Mouse (Mus musculus) frontal cortex, adult (tissue): ENCODE measurements around the gene Tgfb1i1.

Source experiments
- ATAC-seq: cut with Nextera tagmentation; 2 replicates; pipeline ENCODE4 v1.9.2; 2017; ENCODE audit warnings: mild to moderate bottlenecking, moderate library complexity, mixed read lengths; ENCODE audit not compliant: low TSS enrichment

The Tgfb1i1 gene

DNA sequence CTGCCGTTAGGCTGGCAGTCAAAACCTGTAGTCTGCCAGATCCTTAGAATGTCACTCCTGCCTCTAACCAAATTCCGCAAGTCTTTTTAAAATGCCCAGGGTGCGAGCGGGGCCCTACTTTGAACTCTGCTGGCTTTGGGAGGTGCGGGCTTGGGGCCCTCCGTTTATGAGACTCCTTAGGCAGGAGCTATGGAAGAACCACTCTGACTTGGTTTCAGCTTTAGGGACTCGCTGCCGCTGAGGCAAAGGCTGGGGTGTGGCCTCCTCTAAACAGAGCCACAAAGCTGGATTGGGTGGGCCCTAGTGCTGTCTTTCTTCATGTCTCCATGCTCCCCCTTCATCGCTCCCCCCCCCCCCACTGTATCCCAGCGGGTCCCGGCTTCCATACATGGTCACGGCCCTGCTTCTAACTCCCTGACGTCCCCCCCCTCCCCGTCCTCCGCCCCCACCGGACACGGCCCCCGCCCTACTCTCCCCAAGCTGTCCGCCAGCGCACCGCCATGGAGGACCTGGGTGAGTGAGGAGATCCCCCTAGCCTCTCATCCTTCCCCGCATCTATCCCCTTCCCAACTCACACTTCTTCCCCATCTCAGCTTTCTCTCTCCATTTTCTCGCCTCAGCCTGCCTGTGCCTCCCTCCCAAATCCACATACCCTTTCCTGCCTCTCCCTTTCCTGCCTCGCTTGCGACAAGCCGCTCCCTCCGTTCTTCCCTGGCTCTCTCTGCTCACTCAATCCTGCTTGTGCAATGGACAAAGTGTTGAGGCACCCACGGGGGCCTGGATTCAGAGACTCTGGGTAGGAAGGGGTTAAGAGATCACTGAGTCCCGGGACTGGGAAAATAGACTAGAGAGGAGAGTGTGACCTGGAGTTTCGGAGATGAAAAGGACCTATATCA, at the start of gene Tgfb1i1:
Gene Tgfb1i1, plus strand, starts transcription at position 317 of the 896 bp plus-strand sequence.
- ATAC-seq = peak; percentile 71

DNA sequence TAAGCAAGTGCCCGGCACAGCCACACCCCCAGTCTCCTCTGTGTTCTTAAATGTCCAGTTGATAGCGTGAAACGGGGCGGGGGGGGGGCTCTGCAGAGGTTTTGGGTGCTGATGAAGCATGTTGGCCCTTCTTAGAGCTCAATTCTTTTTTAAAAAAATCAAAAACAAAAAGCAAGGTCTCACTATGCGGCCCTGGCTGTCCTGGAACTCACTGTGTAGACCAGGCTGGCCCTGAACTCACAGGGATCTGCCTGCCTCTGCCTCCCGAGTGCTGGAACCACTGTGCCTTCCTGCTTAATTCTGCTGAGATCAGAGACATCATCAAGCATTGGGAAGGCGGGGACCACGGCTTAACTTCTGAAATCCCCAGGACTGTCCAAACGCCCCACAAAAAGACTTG, 45.0 kb upstream of the Tgfb1i1 start:
- ATAC-seq = no peak

DNA sequence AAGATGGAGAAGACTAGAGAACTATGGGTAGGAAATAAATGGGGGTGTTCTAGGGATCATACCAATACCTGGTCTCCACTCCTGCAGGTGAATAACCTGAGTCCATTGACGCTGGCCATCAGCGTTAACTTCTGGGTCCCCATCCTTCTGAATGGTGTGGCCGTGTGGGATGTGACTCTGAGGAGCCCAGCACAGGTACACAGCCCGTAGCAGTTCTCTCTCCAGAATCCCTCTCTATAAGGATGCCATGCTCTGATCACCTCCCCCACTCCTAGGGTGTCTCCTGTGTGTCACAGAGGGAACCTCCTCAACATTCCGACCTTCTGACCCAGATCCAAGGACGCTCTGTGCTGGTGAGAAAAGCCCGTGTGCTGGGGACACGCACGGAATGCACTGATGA, 43.5 kb upstream of the Tgfb1i1 start:
- ATAC-seq = no peak

DNA sequence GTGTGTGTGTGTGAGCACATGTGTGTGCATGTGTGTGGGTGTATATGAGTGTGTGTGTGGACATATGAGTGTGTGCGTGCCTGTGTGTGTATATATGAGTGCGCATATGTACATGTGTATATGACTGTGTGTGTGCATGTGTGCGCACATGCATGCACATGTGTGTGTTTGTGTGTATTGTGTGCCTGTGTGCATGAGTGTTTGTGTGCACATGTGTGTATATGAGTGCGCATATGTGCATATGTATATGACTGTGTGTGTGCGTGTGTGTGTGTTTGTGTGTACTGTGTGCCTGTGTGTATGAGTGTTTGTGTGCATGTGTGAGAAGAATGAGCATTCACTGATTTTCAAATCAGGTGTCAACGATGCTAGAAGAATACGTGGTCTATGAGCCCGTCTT, 42.4 kb upstream of the Tgfb1i1 start:
- ATAC-seq = no peak

DNA sequence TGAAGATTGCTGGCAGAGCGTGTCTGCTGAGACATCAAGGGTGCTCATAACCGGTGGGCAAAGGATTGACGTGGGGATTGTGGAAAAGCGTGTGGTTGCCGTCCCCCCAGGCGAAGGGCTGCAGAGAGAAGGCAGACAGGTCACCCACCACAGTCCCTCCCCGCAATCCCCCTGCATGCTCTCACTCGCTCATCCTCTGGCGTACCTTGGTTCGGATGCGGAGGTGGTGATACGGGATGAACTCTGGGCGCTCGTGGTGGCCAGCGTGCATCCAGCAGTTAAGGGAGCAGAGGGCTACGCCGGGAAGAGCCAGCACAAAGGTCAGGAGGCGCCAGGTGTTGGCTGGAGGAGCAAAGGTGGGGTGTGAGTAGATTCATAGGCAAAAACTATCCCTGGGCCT, 40.9 kb upstream of the Tgfb1i1 start:
- ATAC-seq = no peak

DNA sequence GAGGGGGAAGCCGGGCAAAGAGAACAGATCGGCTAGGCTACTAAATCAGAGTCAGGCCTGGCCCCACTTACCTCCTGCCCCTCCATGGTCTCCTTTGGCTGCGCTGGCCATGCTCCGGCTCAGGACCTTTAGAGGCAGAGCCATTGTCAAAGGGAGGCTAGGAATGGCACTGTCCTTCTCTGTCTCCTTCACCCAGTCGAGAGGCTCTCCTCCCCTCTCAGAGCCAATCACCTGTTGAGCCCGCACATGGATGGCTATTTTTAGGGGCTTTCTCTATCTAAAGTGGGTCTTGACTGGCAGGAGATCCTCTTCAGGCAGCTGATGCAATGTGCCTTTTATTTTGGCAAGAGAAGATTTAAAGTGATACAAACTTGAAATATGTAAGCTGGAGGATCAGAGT, 40.5 kb upstream of the Tgfb1i1 start, which contains the start of gene Cox6a2:
Gene Cox6a2, minus strand, starts transcription at position 236 of the 400 bp plus-strand sequence.
- no peak for ATAC-seq

DNA sequence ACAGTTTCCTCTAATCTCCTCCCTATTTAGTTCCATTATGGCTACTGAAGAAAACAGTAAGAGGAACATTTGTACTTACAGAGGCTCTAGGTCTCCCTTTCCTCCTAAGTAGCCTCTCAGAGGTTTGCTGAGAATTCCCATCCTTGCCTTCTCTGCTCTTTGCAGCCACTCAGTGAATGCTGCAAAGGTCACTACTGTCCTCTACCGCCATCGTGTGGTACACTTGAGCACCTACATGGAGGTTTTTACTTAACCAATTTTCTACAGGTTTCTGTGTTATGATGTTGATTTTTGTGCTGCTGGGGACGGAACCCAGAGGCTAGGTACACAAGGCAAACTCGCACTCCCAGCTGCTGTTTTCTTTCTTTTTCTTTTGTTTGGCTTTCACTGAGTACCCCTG, 38.4 kb upstream of the Tgfb1i1 start:
- peak; percentile 70; the same call in 1 of the 2 replicates for ATAC-seq

DNA sequence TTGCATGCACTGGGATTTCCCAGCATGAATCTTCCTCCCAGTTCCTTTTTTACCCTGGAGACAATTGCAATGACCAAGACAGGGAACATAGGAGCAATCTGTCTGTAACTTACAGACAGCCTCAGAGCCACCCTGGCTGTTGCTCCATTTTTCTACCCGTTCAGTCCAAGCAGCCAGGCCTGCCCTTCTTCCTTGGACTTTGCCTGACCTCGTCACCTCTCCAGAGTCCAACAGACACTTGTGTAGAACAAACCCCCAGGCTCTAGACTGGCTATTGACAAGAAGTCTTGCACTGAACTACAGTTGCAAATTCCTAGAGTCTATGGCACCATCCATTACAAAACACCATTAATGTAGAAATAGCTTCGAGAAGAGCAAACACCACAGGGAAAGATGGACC, 36.8 kb upstream of the Tgfb1i1 start:
- no peak for ATAC-seq

DNA sequence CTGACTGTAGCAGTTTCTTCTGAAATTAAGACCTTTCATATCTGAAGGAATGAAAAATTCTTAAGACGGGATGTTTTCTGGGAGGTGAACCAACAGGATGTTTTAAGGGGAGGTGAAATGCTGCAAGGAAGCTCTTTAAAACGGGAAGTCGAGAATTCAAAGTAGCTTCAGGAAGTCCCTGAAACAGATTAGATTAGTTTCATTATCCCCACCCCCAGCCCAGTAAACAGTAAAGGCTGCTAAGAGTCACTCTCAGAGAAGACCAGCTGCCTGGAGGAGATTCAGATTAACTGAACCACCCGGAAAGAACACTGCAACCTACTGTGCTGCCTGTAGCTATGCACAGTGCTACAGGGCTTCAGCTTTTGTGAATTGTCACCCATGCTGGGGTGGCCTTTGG, 26.7 kb upstream of the Tgfb1i1 start:
- no peak for ATAC-seq

DNA sequence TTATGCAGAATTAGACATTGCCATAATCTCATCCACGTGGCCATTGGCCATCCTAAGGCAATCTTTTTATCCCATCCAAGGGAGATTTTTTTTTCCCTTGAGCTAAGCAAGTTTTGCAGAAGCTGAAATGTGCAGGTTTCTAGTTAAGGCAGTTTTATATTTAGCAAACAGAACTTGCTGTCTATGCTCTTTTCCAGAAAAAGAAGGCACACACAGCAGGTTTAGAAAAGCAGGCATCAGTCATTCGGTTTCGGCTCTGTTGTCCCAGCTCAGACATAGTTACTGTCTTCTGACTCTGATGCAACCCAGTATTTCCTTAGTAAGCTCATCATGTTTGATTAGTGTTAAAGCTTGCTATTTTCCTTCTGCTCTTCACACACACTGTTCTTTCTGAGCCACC, 25.7 kb upstream of the Tgfb1i1 start:
- ATAC-seq = peak; percentile 94

DNA sequence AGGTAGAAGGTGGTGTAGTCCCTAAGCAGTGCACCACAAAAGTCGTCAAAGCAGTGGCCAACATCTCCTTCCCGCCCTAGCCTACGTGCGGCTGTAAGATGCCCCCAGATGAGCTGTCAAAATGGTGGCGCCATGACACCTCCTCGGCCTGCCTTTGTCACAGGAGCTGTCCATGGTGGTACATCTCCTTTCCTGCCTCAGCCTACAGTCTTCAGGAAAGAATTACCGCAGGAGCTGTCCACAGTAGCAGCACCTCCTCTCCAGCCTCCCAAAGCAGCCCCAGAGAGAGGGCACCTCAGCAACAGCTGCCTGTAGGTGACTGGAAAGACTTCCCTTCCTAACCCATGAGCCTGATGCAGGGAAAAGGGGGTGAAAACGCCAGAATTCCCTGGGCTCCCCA, 14.9 kb upstream of the Tgfb1i1 start:
- no peak for ATAC-seq

DNA sequence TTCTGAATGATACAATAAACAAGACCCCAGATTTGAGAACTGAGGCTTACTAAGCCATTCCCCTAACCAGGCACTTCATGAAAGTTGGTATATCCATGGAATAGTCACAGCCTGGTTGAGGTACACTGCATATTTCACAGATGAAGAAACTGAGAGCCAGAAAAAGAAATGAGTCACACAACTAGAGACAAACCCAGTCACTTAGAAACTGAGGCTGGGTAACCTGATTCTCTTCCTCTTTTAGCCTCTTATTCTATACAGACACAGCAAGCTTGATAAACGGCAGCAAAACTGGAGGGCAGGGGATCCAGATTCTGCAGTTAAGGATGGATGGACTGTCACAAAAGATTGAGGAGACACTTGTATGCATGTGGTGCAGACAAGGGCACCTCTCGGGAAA, 11.8 kb upstream of the Tgfb1i1 start:
- no peak for ATAC-seq

DNA sequence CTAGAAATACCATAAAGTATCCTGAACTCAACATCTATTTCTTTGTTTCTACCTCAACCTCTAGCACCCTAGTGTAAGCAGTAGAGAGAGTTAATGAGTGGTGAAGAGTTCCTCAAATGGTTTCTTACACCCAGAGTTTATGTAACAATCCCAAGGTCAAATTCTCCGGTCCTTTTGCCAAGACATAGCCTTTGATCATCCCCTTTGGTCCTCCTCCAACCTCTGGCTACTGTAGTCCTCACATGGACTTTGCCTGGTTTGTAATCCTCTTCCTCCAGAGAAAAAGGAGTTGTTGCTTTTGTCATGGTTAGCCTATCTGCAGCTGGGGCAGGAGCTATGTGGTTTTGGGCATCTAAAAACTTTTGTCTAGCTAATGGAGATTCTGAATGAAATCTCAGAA, 11.1 kb upstream of the Tgfb1i1 start:
- ATAC-seq = no peak

DNA sequence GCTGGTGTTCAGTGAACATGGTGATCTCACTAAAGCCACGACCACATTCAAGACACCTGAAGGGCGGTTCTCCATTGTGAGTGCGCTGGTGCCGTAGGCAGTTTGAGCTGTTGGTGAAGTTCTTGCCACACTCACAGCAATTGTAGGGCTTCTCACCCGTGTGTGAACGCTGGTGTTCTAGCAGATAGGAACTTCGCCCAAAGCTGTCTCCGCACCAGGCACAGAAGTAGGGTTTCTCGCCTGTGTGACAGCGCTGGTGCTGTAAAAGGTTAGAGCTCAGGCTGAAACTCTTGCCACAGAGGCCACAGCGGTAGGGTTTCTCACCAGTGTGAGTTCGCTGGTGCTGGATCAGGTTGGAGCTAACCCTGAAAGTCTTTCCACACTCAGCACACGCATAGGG, 10.2 kb upstream of the Tgfb1i1 start:
- no peak for ATAC-seq

DNA sequence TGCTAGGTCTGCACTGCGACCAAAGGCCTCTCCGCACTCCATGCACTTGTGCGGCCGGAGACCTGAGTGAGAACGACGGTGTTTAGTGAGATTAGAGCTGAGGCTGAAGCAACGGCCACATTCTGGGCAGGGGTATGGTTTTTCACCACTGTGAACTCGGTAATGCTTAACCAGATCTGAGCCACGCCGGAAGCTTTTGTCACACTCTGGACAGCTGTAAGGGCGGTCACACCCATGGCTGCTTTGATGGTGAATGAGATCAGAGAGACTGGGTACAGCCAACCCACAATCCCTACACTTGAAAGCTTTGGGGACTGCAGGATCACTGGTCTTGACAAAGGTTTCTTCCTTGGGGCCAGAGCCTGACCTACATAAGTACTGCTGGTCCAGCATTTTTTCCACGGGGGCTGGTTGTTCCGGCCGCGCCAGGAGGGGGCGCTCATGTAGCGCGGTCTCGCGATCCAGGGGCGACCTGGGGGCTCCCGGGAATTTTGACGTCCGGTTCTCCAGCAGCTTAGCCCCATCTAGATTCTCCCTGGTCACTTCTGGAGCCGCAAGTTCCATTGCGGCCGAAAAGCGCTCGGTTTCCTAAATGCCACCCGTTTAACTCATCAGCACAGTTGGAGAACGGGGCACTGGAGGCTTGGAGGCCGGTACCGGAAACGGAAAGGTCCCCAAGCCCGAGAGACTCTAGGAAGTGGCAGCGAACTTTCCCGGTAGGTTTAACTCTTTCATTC, 9.6 kb upstream of the Tgfb1i1 start, which contains the start of gene Armc5:
Gene Armc5, plus strand, starts transcription at position 487 of the 737 bp plus-strand sequence.
- peak; percentile 36 for ATAC-seq

DNA sequence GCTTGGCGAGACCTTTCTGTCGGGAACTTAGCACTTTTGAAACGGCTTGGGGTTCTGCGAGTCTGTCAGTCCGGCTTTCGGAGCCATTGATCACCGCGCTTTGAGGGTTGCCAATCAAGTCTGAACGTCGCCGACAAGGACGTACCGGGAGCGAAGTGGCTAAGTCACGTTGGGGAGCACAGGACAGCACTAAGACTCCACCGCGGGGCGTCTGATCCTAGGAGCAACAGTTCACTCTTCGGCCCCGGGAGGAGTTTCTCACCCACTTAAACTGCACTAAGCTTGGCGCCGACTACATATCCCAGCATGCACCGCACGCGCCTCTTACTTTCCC, 9.1 kb upstream of the Tgfb1i1 start:
- ATAC-seq = no peak

DNA sequence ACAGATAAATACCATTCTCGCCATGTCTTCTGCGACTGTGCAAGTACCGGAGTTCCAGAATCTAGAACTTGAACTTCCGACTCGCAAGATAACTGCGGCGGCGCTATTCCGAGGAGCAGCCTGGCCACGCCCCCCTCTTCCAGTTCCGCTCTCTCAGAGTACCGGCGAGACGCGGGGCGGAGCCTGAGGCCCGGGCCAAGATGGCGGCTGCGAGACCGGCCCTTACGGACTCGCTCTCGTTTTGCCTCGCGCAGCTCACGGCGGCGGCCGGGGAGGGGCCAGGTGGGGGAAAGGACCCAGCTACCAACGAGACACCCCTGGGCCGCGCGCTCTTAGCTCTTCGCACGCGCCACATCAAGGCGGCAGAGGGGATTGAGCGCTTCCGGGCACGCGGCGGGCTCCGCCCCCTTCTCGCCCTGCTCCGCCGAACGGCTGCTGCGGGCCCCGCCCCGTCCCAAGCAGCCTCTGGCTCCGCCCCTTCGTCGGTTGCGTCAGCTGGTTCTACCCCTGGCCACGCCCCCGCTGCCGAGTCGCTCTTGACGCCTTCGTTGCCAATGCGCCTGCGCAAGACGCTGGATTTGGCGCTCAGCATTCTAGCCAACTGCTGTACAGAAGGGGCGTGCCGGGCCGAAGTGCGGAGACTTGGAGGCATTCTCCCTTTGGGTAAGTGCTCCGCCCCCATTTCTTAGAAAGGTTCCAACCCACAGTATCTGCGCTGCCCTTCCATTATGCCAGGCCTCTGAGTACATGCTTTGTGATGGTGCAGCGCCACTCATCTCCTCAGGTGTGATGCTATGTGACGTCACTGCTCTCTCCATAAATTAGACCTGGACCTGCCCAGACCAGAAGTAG, 8.5 kb upstream of the Tgfb1i1 start, which contains the start of gene 9130023H24Rik:
Gene 9130023H24Rik, minus strand, starts transcription at position 105 of the 852 bp plus-strand sequence.
- ATAC-seq = peak; percentile 83

DNA sequence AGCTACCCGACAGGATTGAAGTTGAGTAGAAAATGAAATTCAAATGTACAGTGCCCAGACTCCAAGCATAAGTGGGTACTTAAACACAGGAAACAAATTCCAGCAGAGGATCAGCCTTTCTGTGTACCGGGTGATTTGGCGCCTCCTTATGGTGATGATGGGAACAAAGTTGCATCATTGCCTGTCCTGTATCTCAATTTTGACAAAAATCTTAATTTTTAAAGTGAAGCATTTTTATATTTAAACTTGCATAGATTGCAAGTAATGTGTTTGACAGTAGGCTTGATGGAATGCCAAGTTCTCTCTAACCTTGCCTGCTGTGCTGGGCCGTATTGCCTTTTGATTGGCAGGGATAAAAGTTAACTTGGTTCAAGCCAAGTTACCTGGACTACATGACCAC, 7.6 kb upstream of the Tgfb1i1 start:
- no peak for ATAC-seq

DNA sequence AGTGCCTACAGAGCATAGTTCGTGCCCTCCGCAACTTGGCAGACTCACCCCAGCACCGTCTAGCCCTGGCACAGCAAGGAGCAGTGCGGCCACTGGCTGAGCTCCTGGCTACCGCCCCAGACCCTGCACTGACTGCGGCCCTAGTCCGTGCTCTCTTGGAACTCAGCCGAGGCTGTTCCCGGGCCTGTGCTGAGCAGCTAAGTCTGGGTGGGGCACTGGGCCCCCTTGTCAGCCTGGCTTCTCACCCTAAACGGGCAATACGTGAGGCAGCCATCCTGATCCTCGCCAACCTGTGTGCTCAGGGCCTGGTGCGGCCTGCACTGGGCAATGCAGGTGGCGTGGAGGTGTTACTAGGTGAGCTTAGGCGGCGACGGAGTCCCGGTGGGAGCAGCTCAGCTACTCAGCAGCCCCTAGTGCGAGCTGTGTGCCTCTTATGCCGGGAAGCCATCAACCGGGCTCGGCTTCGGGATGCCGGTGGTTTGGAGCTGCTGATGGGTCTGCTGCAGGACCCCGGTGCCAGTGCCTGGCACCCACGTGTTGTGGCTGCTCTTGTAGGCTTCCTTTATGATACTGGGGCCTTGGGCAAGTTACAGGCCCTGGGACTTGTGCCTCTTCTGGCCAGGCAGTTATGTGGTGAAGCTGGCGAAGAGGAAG, 6.4 kb upstream of the Tgfb1i1 start:
- ATAC-seq = no peak

DNA sequence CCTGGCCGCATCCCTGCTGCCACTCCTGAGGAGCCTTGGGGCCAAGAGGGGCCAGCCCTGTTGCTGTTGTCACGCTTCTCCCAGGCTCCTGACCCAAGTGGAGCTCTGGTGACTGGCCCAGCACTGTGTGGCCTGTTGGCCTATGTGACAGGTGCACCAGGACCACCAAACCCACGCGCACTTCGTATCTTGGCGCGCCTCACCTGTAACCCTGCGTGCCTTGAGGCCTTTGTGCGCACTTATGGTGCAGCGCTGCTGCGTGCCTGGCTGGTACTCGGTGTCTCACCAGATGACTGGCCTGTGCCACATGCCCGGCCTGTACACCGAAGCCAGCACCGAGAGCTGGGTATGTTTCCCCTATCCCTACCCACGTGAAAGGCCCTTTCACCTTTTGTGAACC, 4.3 kb upstream of the Tgfb1i1 start:
- ATAC-seq = no peak

DNA sequence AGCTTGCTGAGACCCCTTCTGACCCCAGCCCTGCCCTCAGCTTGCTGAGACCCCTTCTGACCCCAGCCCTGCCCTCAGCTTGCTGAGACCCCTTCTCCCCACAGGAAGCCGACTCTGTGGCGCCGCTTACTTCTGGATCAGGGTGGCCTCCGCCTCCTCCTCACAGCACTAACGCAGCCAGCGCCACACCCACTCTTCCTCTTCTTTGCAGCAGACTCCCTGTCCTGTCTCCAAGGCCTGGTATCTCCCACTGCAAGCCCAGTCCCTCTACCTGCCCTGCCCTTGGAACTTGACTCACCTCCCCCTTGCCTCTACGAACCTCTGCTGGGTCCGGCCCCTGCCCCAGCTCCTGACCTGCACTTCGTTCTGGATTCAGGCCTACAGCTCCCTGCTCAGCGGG, 2.7 kb upstream of the Tgfb1i1 start:
- ATAC-seq = no peak
